Mouse (Mus musculus) cerebellum, adult 2 months (tissue): ENCODE measurements around the gene Gcnt7. TPM values are rescaled to one million over a fixed set of nuclear protein-coding genes. Genes with fewer than 3 reads are reported as not detected.

ENCODE experiments used
- DNase-seq, 2 experiments: peaks; one replicate each; pipeline ENCODE4 v3.0.0; 2021
- H3K27ac ChIP-seq: fragments of 200-500 bp; 2 replicates; pipeline ENCODE4 v1.5.1; 2012; ENCODE audit warnings: low read length, control low read depth, inconsistent platforms; ENCODE audit not compliant: insufficient read depth
- H3K27me3 ChIP-seq: fragments of 200-500 bp; 2 replicates; pipeline ENCODE4 v1.6.1; 2012; ENCODE audit warnings: inconsistent platforms, mild to moderate bottlenecking, low read length, moderate library complexity; ENCODE audit not compliant: control insufficient read depth, insufficient read depth
- H3K4me1 ChIP-seq: fragments of 200-500 bp; 2 replicates; pipeline ENCODE4 v1.6.1; 2011; ENCODE audit warnings: low read length; ENCODE audit not compliant: control insufficient read depth, insufficient read depth
- H3K4me3 ChIP-seq: fragments of 200-500 bp; replicated peaks from 2 replicates; pipeline ENCODE3; 2011; ENCODE audit warnings: mild to moderate bottlenecking, low read depth, low read length, control low read depth; ENCODE audit not compliant: insufficient read depth
- CTCF ChIP-seq: fragments of 200-500 bp; IDR thresholded peaks from 2 replicates; pipeline ENCODE4 v1.5.1; 2011; ENCODE audit warnings: low read depth, mild to moderate bottlenecking, control low read depth, low read length, moderate library complexity, borderline replicate concordance; ENCODE audit not compliant: insufficient read depth
- POLR2A ChIP-seq: fragments of 200-500 bp; IDR thresholded peaks from 2 replicates; pipeline ENCODE4 v1.6.1; 2011; ENCODE audit warnings: low read length, control low read depth, borderline replicate concordance; ENCODE audit not compliant: insufficient read depth
- WGBS: fragments of 180-500 bp; shearing (Covaris S2); methylation state at CpG from one replicate; pipeline ENCODE4 v1.1.7; 2018; 5-methylcytosine and 5-hydroxymethylcytosine counted together
- polyA plus RNA-seq: library from polyadenylated mRNA; depleted of rRNA; stranded (reverse); fragments of >200 nt; gene quantifications from 2 replicates; pipeline ENCODE4 v1.2.3, GENCODE M21; 2012; rRNA removed

Gene Gcnt7
- polyA plus RNA-seq, 1 experiment, result not detected

- WGBS, result 13% methylated on average over 9 of the region's 9 CpGs
- Histone ChIP-seq H3K4me1 (no peaks in the 10 kb centered on the region), H3K27me3 (no peaks in the 10 kb centered on the region), H3K27ac (no peak overlapping the region), H3K4me3 (no peak overlapping the region)
- no peak for TF ChIP-seq CTCF
- TF ChIP-seq POLR2A, result no peak
- no peak for DNase-seq
Observed at GRCm38 (mm10) chr2:172412454-172412853, 45.9 kb downstream of the Gcnt7 start.

GRCm38 (mm10) chr2:172411091-172411490 is 47.3 kb downstream of the Gcnt7 start:
- no peak for DNase-seq
- H3K4me3 ChIP-seq, result no peak overlapping the region
- TF ChIP-seq CTCF (no peak), POLR2A (no peak)
- WGBS, result 10% methylated on average over 11 of the region's 11 CpGs
- H3K27ac ChIP-seq, result no peak overlapping the region
- H3K27me3 ChIP-seq, result no peaks in the 10 kb centered on the region
- H3K4me1 ChIP-seq, result no peaks in the 10 kb centered on the region

GRCm38 (mm10) chr2:172410686-172411085 is 47.7 kb downstream of the Gcnt7 start:
- 16% methylated on average over 2 of the region's 2 CpGs for WGBS
- DNase-seq, result no peak
- TF ChIP-seq POLR2A (no peak), CTCF (no peak)
- H3K4me1 ChIP-seq, result no peaks in the 10 kb centered on the region
- H3K27me3 ChIP-seq, result no peaks in the 10 kb centered on the region
- no peak overlapping the region for H3K27ac ChIP-seq
- no peak overlapping the region for H3K4me3 ChIP-seq

- Histone ChIP-seq H3K27me3 (no peaks in the 10 kb centered on the region), H3K27ac (no peak overlapping the region), H3K4me1 (no peaks in the 10 kb centered on the region), H3K4me3 (no peak overlapping the region)
- TF ChIP-seq POLR2A, result no peak
- TF ChIP-seq CTCF, result no peak
- 68% methylated on average over 2 of the region's 2 CpGs for WGBS
- DNase-seq, result no peak
Observed at GRCm38 (mm10) chr2:172407499-172407898, 50.9 kb downstream of the Gcnt7 start.

GRCm38 (mm10) chr2:172406173-172406572 is 52.2 kb downstream of the Gcnt7 start:
- no peak for DNase-seq
- TF ChIP-seq POLR2A (no peak), CTCF (no peak)
- Histone ChIP-seq H3K27me3 (no peaks in the 10 kb centered on the region), H3K4me1 (no peaks in the 10 kb centered on the region), H3K27ac (no peak overlapping the region), H3K4me3 (no peak overlapping the region)
- 78% methylated on average over 4 of the region's 4 CpGs for WGBS

GRCm38 (mm10) chr2:172405011-172405410 is 53.4 kb downstream of the Gcnt7 start:
- WGBS, result 66% methylated on average over 3 of the region's 3 CpGs
- no peaks in the 10 kb centered on the region for H3K27me3 ChIP-seq
- no peak for DNase-seq
- H3K4me1 ChIP-seq, result no peaks in the 10 kb centered on the region
- TF ChIP-seq POLR2A, result no peak
- TF ChIP-seq CTCF, result no peak
- H3K4me3 ChIP-seq, result no peak overlapping the region
- no peak overlapping the region for H3K27ac ChIP-seq

GRCm38 (mm10) chr2:172404239-172404638 is 54.2 kb downstream of the Gcnt7 start:
- H3K4me1 ChIP-seq, result no peaks in the 10 kb centered on the region
- WGBS, result 52% methylated on average over 7 of the region's 7 CpGs
- DNase-seq, result no peak
- no peaks in the 10 kb centered on the region for H3K27me3 ChIP-seq
- H3K4me3 ChIP-seq, result no peak overlapping the region
- no peak overlapping the region for H3K27ac ChIP-seq
- TF ChIP-seq CTCF (no peak), POLR2A (no peak)

GRCm38 (mm10) chr2:172401116-172401825 is 57.1 kb downstream of the Gcnt7 start:
- no peak overlapping the region for H3K4me3 ChIP-seq
- DNase-seq, result no peak
- TF ChIP-seq CTCF (no peak), POLR2A (no peak)
- WGBS, result 69% methylated on average over 13 of the region's 13 CpGs
- no peaks in the 10 kb centered on the region for H3K4me1 ChIP-seq
- H3K27me3 ChIP-seq, result no peaks in the 10 kb centered on the region
- H3K27ac ChIP-seq, result no peak overlapping the region

Other genes with a start within 250 kb of the Gcnt7 start
- gene Mc3r, start 210.1 kb downstream of the Gcnt7 start, polyA plus RNA-seq, result 0.18 and 0.27 TPM in 2 replicates
- 13.0 and 14.0 TPM in 2 replicates for gene Fam210b, start 113.0 kb downstream of the Gcnt7 start, polyA plus RNA-seq
- 2.1 and 2.2 TPM in 2 replicates for gene Aurka, start 88.1 kb downstream of the Gcnt7 start, polyA plus RNA-seq
- gene Cstf1, start 87.9 kb downstream of the Gcnt7 start, polyA plus RNA-seq, result 28.2 and 31.6 TPM in 2 replicates
- gene Cass4, start 64.8 kb downstream of the Gcnt7 start, polyA plus RNA-seq, result 0.11 and 0.14 TPM in 2 replicates
- gene Rtf2, start 18.0 kb downstream of the Gcnt7 start, polyA plus RNA-seq, result 81.7 and 84.4 TPM in 2 replicates
- gene Fam209, start 13.9 kb upstream of the Gcnt7 start, polyA plus RNA-seq, result not detected in 2 replicates
- 0.05 and 0.07 TPM in 2 replicates for gene Tfap2c, start 91.0 kb upstream of the Gcnt7 start, polyA plus RNA-seq